Mouse (Mus musculus): ENCODE results near the gene Sarm1.

Gene Sarm1

GRCm38 (mm10) chr11:78512025-78512957, 14.7 kb upstream of the Sarm1 start, which contains the start of the genes Tmem199 and Poldip2:
Tmem199 (minus strand) TSS chr11:78512172.
Poldip2 (plus strand) TSS chr11:78512193.
- DNase-seq (ENCODE audit: low spot score) = peak; percentile 41

- DNase-seq (ENCODE audit: low spot score) = no peak
These were observed 11.6 kb upstream of the Sarm1 start for GRCm38 (mm10) chr11:78509148-78509547.

GRCm38 (mm10) chr11:78505430-78505829, 7.9 kb upstream of the Sarm1 start:
- no peak for DNase-seq (ENCODE audit: low spot score)

GRCm38 (mm10) chr11:78502909-78503650, 5.5 kb upstream of the Sarm1 start, which contains the start of gene Sebox:
Sebox (plus strand) TSS chr11:78503447.
- no peak for DNase-seq (ENCODE audit: low spot score)

- DNase-seq (ENCODE audit: low spot score) = no peak
These were observed 4.0 kb upstream of the Sarm1 start for GRCm38 (mm10) chr11:78501529-78501928.

GRCm38 (mm10) chr11:78500623-78501202, 3.2 kb upstream of the Sarm1 start:
- no peak for DNase-seq (ENCODE audit: low spot score)

- no peak for DNase-seq (ENCODE audit: low spot score)
These were observed 2.0 kb upstream of the Sarm1 start for GRCm38 (mm10) chr11:78499543-78499942.

GRCm38 (mm10) chr11:78499004-78499403, 1.4 kb upstream of the Sarm1 start, which contains the start of gene Vtn:
Vtn (plus strand) TSS chr11:78499091.
- DNase-seq (ENCODE audit: low spot score) = no peak

GRCm38 (mm10) chr11:78497071-78497541, 448 bp downstream of the Sarm1 start:
- DNase-seq (ENCODE audit: low spot score) = no peak

- no peak for DNase-seq (ENCODE audit: low spot score)
These were observed 1.6 kb downstream of the Sarm1 start for GRCm38 (mm10) chr11:78495904-78496303.

GRCm38 (mm10) chr11:78490781-78491241, 6.7 kb downstream of the Sarm1 start:
- no peak for DNase-seq (ENCODE audit: low spot score)

GRCm38 (mm10) chr11:78488168-78488567, 9.4 kb downstream of the Sarm1 start:
- DNase-seq (ENCODE audit: low spot score) = peak; percentile 74

- DNase-seq (ENCODE audit: low spot score) = no peak
These were observed 13.9 kb downstream of the Sarm1 start for GRCm38 (mm10) chr11:78483639-78484038.

- DNase-seq (ENCODE audit: low spot score) = no peak
These were observed 22.3 kb downstream of the Sarm1 start for GRCm38 (mm10) chr11:78475289-78475688.

GRCm38 (mm10) chr11:78471326-78472103, 26.0 kb downstream of the Sarm1 start:
- DNase-seq (ENCODE audit: low spot score) = no peak

GRCm38 (mm10) chr11:78467932-78468331, 29.6 kb downstream of the Sarm1 start:
- no peak for DNase-seq (ENCODE audit: low spot score)

GRCm38 (mm10) chr11:78467515-78467914, 30.0 kb downstream of the Sarm1 start:
- no peak for DNase-seq (ENCODE audit: low spot score)

GRCm38 (mm10) chr11:78466242-78466912, 31.2 kb downstream of the Sarm1 start:
- DNase-seq (ENCODE audit: low spot score) = no peak

GRCm38 (mm10) chr11:78465568-78466180, 31.9 kb downstream of the Sarm1 start, which contains the start of gene Slc46a1:
Slc46a1 (plus strand) TSS chr11:78465697.
- DNase-seq (ENCODE audit: low spot score) = peak; percentile 41

GRCm38 (mm10) chr11:78465116-78465515, 32.4 kb downstream of the Sarm1 start:
- DNase-seq (ENCODE audit: low spot score) = peak; percentile 13
